Mouse (Mus musculus): ENCODE measurements at regions not wholly inside any gene's neighbourhood (a gene's known extent, or its start where the extent isn't known, plus 50 kb on each side); places are given as distances from the start of the nearest gene placed in this dataset.

DNA sequence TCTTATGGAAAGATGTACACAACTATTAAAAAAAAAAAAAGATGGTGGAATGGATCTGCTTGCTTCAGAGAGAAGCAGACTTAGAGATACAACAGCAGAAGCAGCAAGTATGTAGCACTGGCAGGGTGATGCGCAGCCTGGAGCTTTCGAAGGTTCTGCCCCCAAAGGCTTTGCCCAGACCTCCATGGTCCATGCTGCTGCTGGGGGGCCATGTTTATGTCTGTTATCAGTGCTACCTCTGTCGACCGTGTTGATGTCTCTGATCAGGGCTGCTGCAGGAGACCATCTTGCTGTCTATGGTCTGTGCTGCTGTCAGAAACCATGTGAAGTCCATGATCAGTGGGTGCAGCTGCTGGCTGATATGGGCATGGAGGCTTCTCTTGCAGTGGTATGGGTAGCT lies 88.6 kb upstream of the Fam189a1 start:
- H3K4me1 ChIP-seq (ENCODE audit: control insufficient read depth, insufficient read depth, low read length) = no peaks in the 10 kb centered on the region
- H3K27ac ChIP-seq (ENCODE audit: insufficient read depth, low read length) = no peak overlapping the region
- no peak overlapping the region for H3K4me3 ChIP-seq (ENCODE audit: low read depth, low read length)
- H3K9me3 ChIP-seq (replicated peaks; ENCODE audit: control insufficient read depth, insufficient read depth, low read length, poor library complexity, severe bottlenecking) = no peaks in the 10 kb centered on the region
- TF ChIP-seq CTCF (IDR thresholded peaks at IDR 0.05; ENCODE audit: low read depth, low read length) (no peak), POLR2A (IDR thresholded peaks at IDR 0.05; ENCODE audit: insufficient read depth, low read length) (no peak), EP300 (IDR thresholded peaks at IDR 0.05; ENCODE audit: insufficient read depth, low read depth, low read length) (no peak)
- no peaks in the 10 kb centered on the region for H3K27me3 ChIP-seq (ENCODE audit: control insufficient read depth, insufficient read depth, low read length, poor library complexity, severe bottlenecking)
- no peaks in the 10 kb centered on the region for H3K36me3 ChIP-seq (ENCODE audit: control insufficient read depth, insufficient read depth, low read length, poor library complexity, severe bottlenecking)
- H3K9ac ChIP-seq (ENCODE audit: low read depth, poor library complexity, severe bottlenecking) = no peak overlapping the region

DNA sequence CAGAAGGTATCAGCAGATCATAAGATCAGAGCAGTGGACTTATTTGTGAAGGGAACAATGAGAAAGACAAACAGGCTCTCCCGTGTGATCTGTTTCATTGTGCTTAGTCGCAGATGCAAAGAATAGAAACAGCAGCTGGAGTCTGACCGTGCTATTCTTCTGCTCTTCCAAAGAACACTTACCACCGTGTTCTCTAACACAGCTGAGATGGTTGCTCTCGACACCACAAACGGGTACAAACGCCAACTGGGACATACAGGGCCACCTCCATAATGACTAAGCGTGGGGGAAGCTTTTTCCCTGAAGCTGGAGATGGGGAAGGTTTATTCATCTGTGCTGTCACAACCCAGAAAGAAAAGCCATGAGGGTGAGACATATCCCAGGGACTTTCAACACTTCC lies 84.8 kb upstream of the Fam189a1 start:
- no peaks in the 10 kb centered on the region for H3K9me3 ChIP-seq (replicated peaks; ENCODE audit: control insufficient read depth, insufficient read depth, low read length, poor library complexity, severe bottlenecking)
- H3K27ac ChIP-seq (ENCODE audit: insufficient read depth, low read length) = no peak overlapping the region
- no peaks in the 10 kb centered on the region for H3K4me1 ChIP-seq (ENCODE audit: control insufficient read depth, insufficient read depth, low read length)
- H3K4me3 ChIP-seq (ENCODE audit: low read depth, low read length) = no peak overlapping the region
- no peaks in the 10 kb centered on the region for H3K36me3 ChIP-seq (ENCODE audit: control insufficient read depth, insufficient read depth, low read length, poor library complexity, severe bottlenecking)
- no peak for TF ChIP-seq POLR2A (IDR thresholded peaks at IDR 0.05; ENCODE audit: insufficient read depth, low read length)
- TF ChIP-seq CTCF (IDR thresholded peaks at IDR 0.05; ENCODE audit: low read depth, low read length) = no peak
- TF ChIP-seq EP300 (IDR thresholded peaks at IDR 0.05; ENCODE audit: insufficient read depth, low read depth, low read length) = no peak
- H3K27me3 ChIP-seq (ENCODE audit: control insufficient read depth, insufficient read depth, low read length, poor library complexity, severe bottlenecking) = no peaks in the 10 kb centered on the region
- no peak overlapping the region for H3K9ac ChIP-seq (ENCODE audit: low read depth, poor library complexity, severe bottlenecking)

DNA sequence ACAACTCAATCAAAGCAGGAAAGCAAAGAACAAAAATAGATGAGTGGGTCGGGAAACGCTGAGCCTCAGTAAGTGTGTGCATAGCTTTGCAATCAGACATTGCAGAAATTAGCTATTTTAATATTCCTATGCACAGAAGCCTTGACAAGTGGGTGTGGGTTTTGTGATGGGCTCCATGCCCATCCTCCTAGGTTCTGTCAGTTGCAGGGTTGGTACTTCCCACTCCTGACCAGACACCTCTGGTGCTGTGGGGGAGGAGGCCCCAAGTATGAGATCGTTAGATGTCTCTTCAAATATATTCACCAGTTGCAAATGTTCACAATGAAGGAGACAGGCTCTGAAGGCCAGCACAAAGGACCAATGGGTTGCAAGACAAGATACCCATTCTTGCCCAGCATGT lies 79.3 kb upstream of the Fam189a1 start:
- H3K4me3 ChIP-seq (ENCODE audit: low read depth, low read length) = no peak overlapping the region
- H3K4me1 ChIP-seq (ENCODE audit: control insufficient read depth, insufficient read depth, low read length) = no peaks in the 10 kb centered on the region
- H3K36me3 ChIP-seq (ENCODE audit: control insufficient read depth, insufficient read depth, low read length, poor library complexity, severe bottlenecking) = no peaks in the 10 kb centered on the region
- peaks cover 2% of the 10 kb centered on the region; the same call in 1 of the 2 replicates for H3K9me3 ChIP-seq (replicated peaks; ENCODE audit: control insufficient read depth, insufficient read depth, low read length, poor library complexity, severe bottlenecking)
- H3K27ac ChIP-seq (ENCODE audit: insufficient read depth, low read length) = no peak overlapping the region
- TF ChIP-seq CTCF (IDR thresholded peaks at IDR 0.05; ENCODE audit: low read depth, low read length) (no peak), POLR2A (IDR thresholded peaks at IDR 0.05; ENCODE audit: insufficient read depth, low read length) (no peak), EP300 (IDR thresholded peaks at IDR 0.05; ENCODE audit: insufficient read depth, low read depth, low read length) (no peak)
- no peak overlapping the region for H3K9ac ChIP-seq (ENCODE audit: low read depth, poor library complexity, severe bottlenecking)
- H3K27me3 ChIP-seq (ENCODE audit: control insufficient read depth, insufficient read depth, low read length, poor library complexity, severe bottlenecking) = no peaks in the 10 kb centered on the region

DNA sequence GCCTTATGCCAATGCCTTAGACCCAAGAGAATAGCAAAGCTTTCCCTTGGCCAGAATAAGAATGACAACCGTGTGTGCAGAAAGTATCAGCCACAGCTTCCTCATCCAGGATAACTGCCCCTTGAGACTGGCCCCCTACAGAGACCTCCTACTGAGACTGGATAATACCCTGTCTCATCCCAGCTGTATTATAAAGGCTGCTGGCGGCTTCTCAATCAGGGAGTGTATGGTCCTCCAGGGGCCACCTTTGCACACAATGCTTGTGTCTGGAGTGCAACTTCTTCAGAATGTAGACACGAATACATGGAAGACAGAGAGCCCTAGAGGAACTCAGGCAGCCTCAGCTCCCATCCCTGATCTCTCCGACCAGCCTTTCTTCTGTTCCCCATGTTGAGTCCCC lies 77.3 kb upstream of the Fam189a1 start:
- Histone ChIP-seq H3K9ac (ENCODE audit: low read depth, poor library complexity, severe bottlenecking) (no peak overlapping the region), H3K9me3 (replicated peaks; ENCODE audit: control insufficient read depth, insufficient read depth, low read length, poor library complexity, severe bottlenecking) (peaks cover 2% of the 10 kb centered on the region; the same call in 1 of the 2 replicates), H3K4me3 (ENCODE audit: low read depth, low read length) (no peak overlapping the region), H3K36me3 (ENCODE audit: control insufficient read depth, insufficient read depth, low read length, poor library complexity, severe bottlenecking) (no peaks in the 10 kb centered on the region), H3K4me1 (ENCODE audit: control insufficient read depth, insufficient read depth, low read length) (no peaks in the 10 kb centered on the region), H3K27ac (ENCODE audit: insufficient read depth, low read length) (no peak overlapping the region), H3K27me3 (ENCODE audit: control insufficient read depth, insufficient read depth, low read length, poor library complexity, severe bottlenecking) (no peaks in the 10 kb centered on the region)
- TF ChIP-seq CTCF (IDR thresholded peaks at IDR 0.05; ENCODE audit: low read depth, low read length) (no peak), POLR2A (IDR thresholded peaks at IDR 0.05; ENCODE audit: insufficient read depth, low read length) (no peak), EP300 (IDR thresholded peaks at IDR 0.05; ENCODE audit: insufficient read depth, low read depth, low read length) (no peak)

DNA sequence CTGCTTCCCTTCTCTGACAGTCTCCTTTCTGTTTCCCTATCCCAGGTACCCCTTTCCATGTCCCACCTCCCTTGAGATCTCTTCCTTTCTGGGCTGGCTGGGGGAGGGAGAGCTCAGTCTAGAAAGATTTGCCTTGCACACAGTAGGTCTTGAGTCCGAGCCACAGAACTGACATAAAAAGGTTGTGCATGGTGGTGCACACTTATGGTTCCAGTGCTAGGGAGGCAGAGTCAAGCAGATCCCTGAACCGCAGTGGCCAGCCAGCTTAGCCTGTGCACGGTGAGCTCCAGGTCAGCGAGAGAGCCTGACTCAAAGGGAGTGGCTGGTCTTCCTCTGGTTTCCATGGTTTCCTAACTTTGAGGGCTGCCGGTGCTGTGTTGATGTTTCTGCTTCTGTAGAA lies 72.9 kb upstream of the Fam189a1 start:
- no peak overlapping the region for H3K9ac ChIP-seq (ENCODE audit: low read depth, poor library complexity, severe bottlenecking)
- H3K4me3 ChIP-seq (ENCODE audit: low read depth, low read length) = no peak overlapping the region
- no peaks in the 10 kb centered on the region for H3K4me1 ChIP-seq (ENCODE audit: control insufficient read depth, insufficient read depth, low read length)
- H3K27me3 ChIP-seq (ENCODE audit: control insufficient read depth, insufficient read depth, low read length, poor library complexity, severe bottlenecking) = no peaks in the 10 kb centered on the region
- peaks cover 2% of the 10 kb centered on the region; the same call in 1 of the 2 replicates for H3K9me3 ChIP-seq (replicated peaks; ENCODE audit: control insufficient read depth, insufficient read depth, low read length, poor library complexity, severe bottlenecking)
- no peaks in the 10 kb centered on the region for H3K36me3 ChIP-seq (ENCODE audit: control insufficient read depth, insufficient read depth, low read length, poor library complexity, severe bottlenecking)
- no peak overlapping the region for H3K27ac ChIP-seq (ENCODE audit: insufficient read depth, low read length)
- TF ChIP-seq CTCF (IDR thresholded peaks at IDR 0.05; ENCODE audit: low read depth, low read length) = no peak
- TF ChIP-seq POLR2A (IDR thresholded peaks at IDR 0.05; ENCODE audit: insufficient read depth, low read length) = no peak
- no peak for TF ChIP-seq EP300 (IDR thresholded peaks at IDR 0.05; ENCODE audit: insufficient read depth, low read depth, low read length)

DNA sequence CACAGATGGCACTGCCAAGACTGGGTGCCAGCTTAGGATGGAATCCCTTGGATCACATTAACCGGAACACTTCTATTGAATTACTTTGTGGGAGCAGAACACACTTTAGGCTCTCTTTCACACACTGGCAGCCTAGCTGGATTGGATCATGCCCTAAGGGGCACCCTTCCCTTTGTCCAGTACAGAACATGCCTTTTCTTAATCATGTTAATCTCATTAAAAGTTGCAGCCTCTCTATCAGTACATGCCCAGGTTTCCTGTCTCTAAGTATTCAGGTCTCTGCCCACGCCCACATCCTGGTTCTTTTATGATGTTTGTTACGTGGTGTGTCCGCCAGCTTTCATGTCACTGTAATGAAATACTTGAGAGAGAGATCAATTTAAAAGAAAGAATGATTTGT lies 69.8 kb upstream of the Fam189a1 start:
- TF ChIP-seq CTCF (IDR thresholded peaks at IDR 0.05; ENCODE audit: low read depth, low read length) (no peak), POLR2A (IDR thresholded peaks at IDR 0.05; ENCODE audit: insufficient read depth, low read length) (no peak), EP300 (IDR thresholded peaks at IDR 0.05; ENCODE audit: insufficient read depth, low read depth, low read length) (no peak)
- Histone ChIP-seq H3K27ac (ENCODE audit: insufficient read depth, low read length) (no peak overlapping the region), H3K27me3 (ENCODE audit: control insufficient read depth, insufficient read depth, low read length, poor library complexity, severe bottlenecking) (no peaks in the 10 kb centered on the region), H3K36me3 (ENCODE audit: control insufficient read depth, insufficient read depth, low read length, poor library complexity, severe bottlenecking) (no peaks in the 10 kb centered on the region), H3K4me1 (ENCODE audit: control insufficient read depth, insufficient read depth, low read length) (no peaks in the 10 kb centered on the region), H3K4me3 (ENCODE audit: low read depth, low read length) (no peak overlapping the region), H3K9ac (ENCODE audit: low read depth, poor library complexity, severe bottlenecking) (no peak overlapping the region), H3K9me3 (replicated peaks; ENCODE audit: control insufficient read depth, insufficient read depth, low read length, poor library complexity, severe bottlenecking) (no peaks in the 10 kb centered on the region)
